Mouse (Mus musculus): ENCODE data around the gene Stard3nl. TPM values are rescaled to one million over a fixed set of nuclear protein-coding genes. Genes with fewer than 3 reads are reported as not detected.

Stard3nl gene
- polyA plus RNA-seq, 1 experiment from 2014 or later: 72.4 TPM

DNA sequence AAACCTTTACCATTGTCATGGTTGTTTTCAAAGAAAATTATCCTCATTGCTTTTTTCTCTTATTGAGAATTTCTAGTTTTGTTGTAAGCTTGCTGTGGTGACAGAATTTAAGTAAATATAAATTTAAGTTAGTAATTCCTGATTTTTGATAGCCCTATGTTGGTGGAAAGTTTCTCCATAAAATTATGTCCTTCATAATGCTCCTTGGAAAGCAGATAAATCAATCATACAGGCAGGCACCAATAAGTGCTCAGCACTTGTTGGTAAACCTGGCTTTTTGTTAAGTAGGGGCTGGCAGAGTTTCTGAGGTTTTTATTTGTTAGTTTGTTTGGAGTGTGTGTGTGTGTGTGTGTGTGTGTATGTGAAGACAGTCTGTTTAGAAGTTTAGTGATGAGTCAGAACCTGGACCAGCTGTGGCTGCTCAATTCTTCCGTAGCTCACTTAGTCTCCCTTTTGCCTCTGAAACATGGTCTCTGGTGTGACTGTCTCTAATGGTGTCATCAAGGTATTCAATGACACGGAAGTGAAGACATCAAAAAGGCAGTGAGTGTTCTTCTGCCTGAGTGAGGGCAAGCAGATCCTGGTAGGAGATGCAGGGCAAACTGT is 16.8 kb upstream of the Stard3nl start:
- no peaks in the 10 kb centered on the region for H3K4me1 ChIP-seq (ENCODE audit: control insufficient read depth, insufficient read depth, low read length)
- no peaks in the 10 kb centered on the region for H3K27me3 ChIP-seq (ENCODE audit: control insufficient read depth, insufficient read depth, low read length)
- H3K4me2 ChIP-seq (ENCODE audit: low read depth, low read length): no peak overlapping the region
- H3K9me3 ChIP-seq (replicated peaks; ENCODE audit: control insufficient read depth, low read length): no peaks in the 10 kb centered on the region
- H3K4me3 ChIP-seq (ENCODE audit: low read length): no peak overlapping the region
- H3K9ac ChIP-seq (ENCODE audit: low read length): no peak overlapping the region
- H3K27ac ChIP-seq (ENCODE audit: low read length): no peak overlapping the region
- 66% methylated on average over 2 of the region's 2 CpGs for WGBS
- no peaks in the 10 kb centered on the region for H3K36me3 ChIP-seq (ENCODE audit: control insufficient read depth, insufficient read depth)
- ATAC-seq (replicated peaks; ENCODE audit: extremely low read depth, insufficient read depth, low FRiP score): no peak

DNA sequence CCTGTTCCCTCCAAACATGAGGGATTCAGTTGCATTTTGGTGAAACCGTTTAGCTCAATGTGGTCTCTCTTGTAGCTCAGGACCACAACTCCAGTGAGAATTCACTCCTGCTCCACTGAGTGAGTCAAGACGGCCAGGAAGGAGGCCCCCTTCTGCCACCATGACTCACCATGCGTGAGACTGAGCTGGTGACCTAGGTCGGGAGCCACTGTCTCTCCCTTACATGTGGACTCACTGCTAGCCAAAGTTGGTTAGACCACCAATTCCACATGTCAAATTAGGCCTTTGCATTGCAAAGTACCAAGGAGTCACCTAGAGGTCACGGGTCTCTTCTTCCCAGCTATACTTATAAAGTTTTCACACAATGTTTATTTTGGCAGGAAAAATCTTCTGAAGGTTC is 16.3 kb upstream of the Stard3nl start:
- H3K4me1 ChIP-seq (ENCODE audit: control insufficient read depth, insufficient read depth, low read length): no peaks in the 10 kb centered on the region
- ATAC-seq (replicated peaks; ENCODE audit: extremely low read depth, insufficient read depth, low FRiP score): no peak
- no peak overlapping the region for H3K4me3 ChIP-seq (ENCODE audit: low read length)
- H3K9me3 ChIP-seq (replicated peaks; ENCODE audit: control insufficient read depth, low read length): no peaks in the 10 kb centered on the region
- H3K4me2 ChIP-seq (ENCODE audit: low read depth, low read length): no peak overlapping the region
- H3K27me3 ChIP-seq (ENCODE audit: control insufficient read depth, insufficient read depth, low read length): no peaks in the 10 kb centered on the region
- H3K9ac ChIP-seq (ENCODE audit: low read length): no peak overlapping the region
- no peak overlapping the region for H3K27ac ChIP-seq (ENCODE audit: low read length)
- no peaks in the 10 kb centered on the region for H3K36me3 ChIP-seq (ENCODE audit: control insufficient read depth, insufficient read depth)
- WGBS: 76% methylated on average over 5 of the region's 5 CpGs

DNA sequence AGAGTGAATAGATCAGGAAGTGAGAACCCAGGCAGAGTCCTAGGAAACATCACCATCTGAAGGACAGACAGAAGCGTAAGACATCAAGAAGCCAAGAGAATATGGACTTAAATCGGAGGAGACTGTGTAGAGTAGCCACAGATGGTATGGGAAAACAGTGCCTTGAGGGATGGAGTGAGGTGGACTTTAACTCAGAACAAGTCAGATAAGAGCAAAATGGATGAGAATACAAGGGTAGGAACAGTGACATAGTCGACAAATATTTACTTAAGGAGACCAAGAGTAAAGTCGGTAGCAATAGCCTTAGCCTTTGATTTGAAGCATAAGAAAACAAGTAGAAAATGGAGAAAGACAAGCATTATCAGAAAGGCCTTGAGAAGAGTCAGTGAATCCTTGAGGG is 15.1 kb upstream of the Stard3nl start:
- WGBS: 81% methylated on average over 4 of the region's 4 CpGs
- no peak for ATAC-seq (replicated peaks; ENCODE audit: extremely low read depth, insufficient read depth, low FRiP score)
- Histone ChIP-seq H3K36me3 (ENCODE audit: control insufficient read depth, insufficient read depth) (no peaks in the 10 kb centered on the region), H3K4me2 (ENCODE audit: low read depth, low read length) (no peak overlapping the region), H3K4me3 (ENCODE audit: low read length) (no peak overlapping the region), H3K9ac (ENCODE audit: low read length) (no peak overlapping the region), H3K27me3 (ENCODE audit: control insufficient read depth, insufficient read depth, low read length) (no peaks in the 10 kb centered on the region), H3K27ac (ENCODE audit: low read length) (no peak overlapping the region), H3K4me1 (ENCODE audit: control insufficient read depth, insufficient read depth, low read length) (no peaks in the 10 kb centered on the region), H3K9me3 (replicated peaks; ENCODE audit: control insufficient read depth, low read length) (no peaks in the 10 kb centered on the region)

- no peak overlapping the region for H3K27ac ChIP-seq (ENCODE audit: low read length)
- H3K4me1 ChIP-seq (ENCODE audit: control insufficient read depth, insufficient read depth, low read length): no peaks in the 10 kb centered on the region
- no peak overlapping the region for H3K4me2 ChIP-seq (ENCODE audit: low read depth, low read length)
- no peak overlapping the region for H3K9ac ChIP-seq (ENCODE audit: low read length)
- no peaks in the 10 kb centered on the region for H3K36me3 ChIP-seq (ENCODE audit: control insufficient read depth, insufficient read depth)
- H3K27me3 ChIP-seq (ENCODE audit: control insufficient read depth, insufficient read depth, low read length): no peaks in the 10 kb centered on the region
- H3K4me3 ChIP-seq (ENCODE audit: low read length): no peak overlapping the region
- no peak for ATAC-seq (replicated peaks; ENCODE audit: extremely low read depth, insufficient read depth, low FRiP score)
- H3K9me3 ChIP-seq (replicated peaks; ENCODE audit: control insufficient read depth, low read length): no peaks in the 10 kb centered on the region
- WGBS: 89% methylated on average over 2 of the region's 2 CpGs
These were observed 12.4 kb upstream of the Stard3nl start for GRCm38 (mm10) chr13:19407953-19408352.

DNA sequence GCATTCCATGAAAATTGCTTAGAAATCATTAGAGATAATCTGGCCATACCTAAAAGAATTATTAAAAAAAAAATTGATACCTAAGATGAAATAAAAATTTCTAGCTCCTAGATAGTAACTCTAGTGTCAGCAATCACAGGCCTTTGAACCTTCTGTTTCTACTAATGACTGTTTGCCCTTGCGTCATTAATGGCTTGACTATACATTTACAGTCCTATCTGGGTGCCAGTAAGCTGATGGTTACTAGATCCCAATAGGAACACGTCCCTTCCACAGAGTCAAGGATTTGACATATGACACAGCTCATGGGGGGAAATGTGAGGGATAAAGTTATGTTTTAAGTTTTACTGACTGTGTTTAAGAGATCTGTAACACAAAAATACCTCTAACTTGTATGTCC is 9.0 kb upstream of the Stard3nl start:
- H3K9ac ChIP-seq (ENCODE audit: low read length): no peak overlapping the region
- 75% methylated on average over 2 of the region's 2 CpGs for WGBS
- H3K4me1 ChIP-seq (ENCODE audit: control insufficient read depth, insufficient read depth, low read length): no peaks in the 10 kb centered on the region
- no peaks in the 10 kb centered on the region for H3K36me3 ChIP-seq (ENCODE audit: control insufficient read depth, insufficient read depth)
- H3K9me3 ChIP-seq (replicated peaks; ENCODE audit: control insufficient read depth, low read length): no peaks in the 10 kb centered on the region
- H3K4me3 ChIP-seq (ENCODE audit: low read length): no peak overlapping the region
- no peak for ATAC-seq (replicated peaks; ENCODE audit: extremely low read depth, insufficient read depth, low FRiP score)
- H3K27me3 ChIP-seq (ENCODE audit: control insufficient read depth, insufficient read depth, low read length): no peaks in the 10 kb centered on the region
- H3K27ac ChIP-seq (ENCODE audit: low read length): no peak overlapping the region
- H3K4me2 ChIP-seq (ENCODE audit: low read depth, low read length): no peak overlapping the region

GRCm38 (mm10) chr13:19394798-19395687 is 552 bp downstream of the Stard3nl start:
- peak overlapping the region; percentile 97 for H3K4me3 ChIP-seq (ENCODE audit: low read length)
- peak overlapping the region; percentile 96 for H3K9ac ChIP-seq (ENCODE audit: low read length)
- H3K4me1 ChIP-seq (ENCODE audit: control insufficient read depth, insufficient read depth, low read length): peaks cover 20% of the 10 kb centered on the region
- under 1% methylated on average over 25 of the region's 25 CpGs for WGBS
- H3K27ac ChIP-seq (ENCODE audit: low read length): peak overlapping the region; percentile 85
- ATAC-seq (replicated peaks; ENCODE audit: extremely low read depth, insufficient read depth, low FRiP score): peak; percentile 71
- peak overlapping the region; percentile 78 for H3K4me2 ChIP-seq (ENCODE audit: low read depth, low read length)
- H3K36me3 ChIP-seq (ENCODE audit: control insufficient read depth, insufficient read depth): no peaks in the 10 kb centered on the region
- H3K27me3 ChIP-seq (ENCODE audit: control insufficient read depth, insufficient read depth, low read length): no peaks in the 10 kb centered on the region
- no peaks in the 10 kb centered on the region for H3K9me3 ChIP-seq (replicated peaks; ENCODE audit: control insufficient read depth, low read length)

DNA sequence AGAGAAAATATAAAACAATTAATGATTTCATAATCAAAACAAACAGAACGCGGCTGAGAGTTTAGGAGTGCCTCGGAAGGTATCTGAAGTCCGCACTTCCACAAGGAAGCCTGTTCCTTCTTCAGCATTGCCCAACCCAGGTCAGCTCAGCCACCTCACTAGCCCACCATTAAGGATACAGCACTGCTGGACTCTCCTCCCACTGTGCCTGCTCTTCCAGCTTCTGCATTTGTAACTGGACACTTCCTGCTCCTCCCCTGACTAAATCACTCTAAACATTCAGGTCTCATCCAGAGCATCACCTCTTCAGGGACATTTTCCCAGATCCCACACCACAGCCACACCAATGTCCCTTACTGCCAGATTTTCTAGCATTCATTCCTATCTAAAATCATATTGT is 1.4 kb downstream of the Stard3nl start:
- Histone ChIP-seq H3K9ac (ENCODE audit: low read length) (0 out of 2 replicates have a peak overlapping the region, but pooled peaks have one; percentile 41), H3K9me3 (replicated peaks; ENCODE audit: control insufficient read depth, low read length) (no peaks in the 10 kb centered on the region), H3K4me2 (ENCODE audit: low read depth, low read length) (peak overlapping the region; percentile 78), H3K27me3 (ENCODE audit: control insufficient read depth, insufficient read depth, low read length) (no peaks in the 10 kb centered on the region), H3K36me3 (ENCODE audit: control insufficient read depth, insufficient read depth) (no peaks in the 10 kb centered on the region), H3K4me3 (ENCODE audit: low read length) (no peak overlapping the region), H3K4me1 (ENCODE audit: control insufficient read depth, insufficient read depth, low read length) (peaks cover 20% of the 10 kb centered on the region), H3K27ac (ENCODE audit: low read length) (no peak overlapping the region)
- ATAC-seq (replicated peaks; ENCODE audit: extremely low read depth, insufficient read depth, low FRiP score): no peak
- 40% methylated on average over 4 of the region's 4 CpGs for WGBS

DNA sequence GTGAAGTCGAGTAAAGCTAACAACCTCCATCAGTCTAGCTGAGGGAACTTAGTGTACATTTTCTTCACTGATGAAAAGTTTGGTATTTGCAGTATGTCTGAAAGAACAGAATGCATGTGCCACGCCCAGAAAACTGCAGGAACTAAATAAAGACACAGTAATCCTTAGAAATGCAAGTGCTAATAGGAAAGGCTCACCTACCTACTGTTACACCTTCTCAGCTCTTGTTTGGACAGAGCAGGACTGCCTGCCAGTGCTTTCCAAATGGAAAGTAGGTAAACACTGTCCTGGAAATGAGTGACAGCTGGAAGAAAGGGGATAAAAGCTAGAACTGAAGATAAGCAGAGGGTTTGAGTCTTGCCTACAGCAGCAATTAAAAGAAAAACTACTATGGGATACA is 1.9 kb downstream of the Stard3nl start:
- no peaks in the 10 kb centered on the region for H3K9me3 ChIP-seq (replicated peaks; ENCODE audit: control insufficient read depth, low read length)
- H3K27ac ChIP-seq (ENCODE audit: low read length): no peak overlapping the region
- H3K4me1 ChIP-seq (ENCODE audit: control insufficient read depth, insufficient read depth, low read length): peaks cover 20% of the 10 kb centered on the region
- no peaks in the 10 kb centered on the region for H3K27me3 ChIP-seq (ENCODE audit: control insufficient read depth, insufficient read depth, low read length)
- H3K4me3 ChIP-seq (ENCODE audit: low read length): no peak overlapping the region
- H3K4me2 ChIP-seq (ENCODE audit: low read depth, low read length): peak overlapping the region; percentile 78; the same call in 1 of the 2 replicates
- no peak overlapping the region for H3K9ac ChIP-seq (ENCODE audit: low read length)
- no peak for ATAC-seq (replicated peaks; ENCODE audit: extremely low read depth, insufficient read depth, low FRiP score)
- H3K36me3 ChIP-seq (ENCODE audit: control insufficient read depth, insufficient read depth): no peaks in the 10 kb centered on the region
- 65% methylated on average over 2 of the region's 2 CpGs for WGBS

DNA sequence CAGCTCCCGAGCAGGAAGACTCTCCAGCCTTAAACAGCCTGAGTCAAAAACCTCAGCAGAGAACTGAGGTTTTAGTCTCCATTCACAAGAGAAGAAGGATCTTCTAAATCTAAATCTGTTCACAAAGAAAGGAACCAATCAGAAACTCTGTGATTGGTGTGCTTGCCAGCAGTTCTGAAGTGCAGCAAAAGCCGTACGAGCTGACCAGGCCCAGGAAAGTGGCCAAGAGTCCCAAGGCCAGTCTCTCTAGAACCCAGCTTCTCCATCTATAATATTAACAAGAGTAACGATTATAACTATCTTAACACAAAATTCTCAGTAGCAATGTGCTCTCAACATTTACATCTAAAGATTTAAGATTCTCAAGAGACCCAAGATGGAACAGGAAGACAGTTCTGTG is 4.0 kb downstream of the Stard3nl start:
- Histone ChIP-seq H3K36me3 (ENCODE audit: control insufficient read depth, insufficient read depth) (no peaks in the 10 kb centered on the region), H3K9me3 (replicated peaks; ENCODE audit: control insufficient read depth, low read length) (no peaks in the 10 kb centered on the region), H3K4me2 (ENCODE audit: low read depth, low read length) (no peak overlapping the region), H3K9ac (ENCODE audit: low read length) (no peak overlapping the region), H3K27me3 (ENCODE audit: control insufficient read depth, insufficient read depth, low read length) (no peaks in the 10 kb centered on the region), H3K4me1 (ENCODE audit: control insufficient read depth, insufficient read depth, low read length) (peaks cover 20% of the 10 kb centered on the region), H3K4me3 (ENCODE audit: low read length) (no peak overlapping the region), H3K27ac (ENCODE audit: low read length) (no peak overlapping the region)
- ATAC-seq (replicated peaks; ENCODE audit: extremely low read depth, insufficient read depth, low FRiP score): no peak
- WGBS: 72% methylated on average over 4 of the region's 4 CpGs

All from heart, embryonic 16.5 days (tissue).